Mouse (Mus musculus) lung, embryonic 15.5 days (tissue): Measurements from ENCODE around the gene Gm15517. TPM values are rescaled to one million over a fixed set of nuclear protein-coding genes. Genes with fewer than 3 reads are reported as not detected.
"Not testable (repeated sequence)": the region's sequence is repeated elsewhere in the genome, so short reads cannot be mapped to it uniquely, and the experiment has no call there.

Experiments used
- ATAC-seq: fragments of 200-750 bp; cut with Nextera tagmentation; 2 replicates; pipeline ENCODE4 v1.8.0; 2017; ENCODE audit warnings: moderate number of reproducible peaks, borderline replicate concordance; ENCODE audit not compliant: low FRiP score, low TSS enrichment; ENCODE audit errors: extremely low read depth
- H3K27ac ChIP-seq: fragments of 300-500 bp; sonication (generic); 2 replicates; pipeline ENCODE4 v1.5.1; 2015; ENCODE audit warnings: moderate library complexity, mild to moderate bottlenecking, inconsistent platforms
- H3K27me3 ChIP-seq: fragments of 300-500 bp; sonication (generic); 2 replicates; pipeline ENCODE4 v1.6.1; 2015; ENCODE audit warnings: inconsistent platforms
- H3K36me3 ChIP-seq: fragments of 300-500 bp; sonication (generic); 2 replicates; pipeline ENCODE4 v1.6.1; 2015; ENCODE audit warnings: inconsistent platforms
- H3K4me1 ChIP-seq: fragments of 300-500 bp; sonication (generic); 2 replicates; pipeline ENCODE4 v1.6.1; 2015; ENCODE audit warnings: inconsistent platforms
- H3K4me2 ChIP-seq: fragments of 300-500 bp; sonication (generic); 2 replicates; pipeline ENCODE4 v1.6.1; 2015; ENCODE audit warnings: inconsistent platforms, mild to moderate bottlenecking, moderate library complexity
- H3K4me3 ChIP-seq: fragments of 300-500 bp; sonication (generic); 2 replicates; pipeline ENCODE4 v1.5.1; 2015; ENCODE audit warnings: mild to moderate bottlenecking, inconsistent platforms
- H3K9ac ChIP-seq: fragments of 300-500 bp; sonication (generic); 2 replicates; pipeline ENCODE4 v1.6.1; 2015; ENCODE audit warnings: inconsistent platforms
- H3K9me3 ChIP-seq: fragments of 300-500 bp; sonication (generic); 2 replicates; pipeline ENCODE4 v1.6.1; 2016; ENCODE audit warnings: inconsistent platforms
- WGBS: fragments of 180-500 bp; shearing (Covaris S2); methylation state at CpG from one replicate; pipeline ENCODE4 v1.1.7; 2015; 5-methylcytosine and 5-hydroxymethylcytosine counted together
- polyA plus RNA-seq: library from polyadenylated mRNA; unstranded; fragments of >200 nt; fragmentation: Nextera tagmentation; extraction: Ambion mirVana; gene quantifications from 2 replicates; pipeline ENCODE4 v1.2.1, GENCODE M21; 2015

Gm15517 gene
- polyA plus RNA-seq, 1 experiment from 2014 or later, result not detected

GRCm38 (mm10) chr7:44247971-44248370 lies 13.3 kb upstream of the Gm15517 start:
- H3K36me3 ChIP-seq, result peaks cover 42% of the 10 kb centered on the region
- WGBS, result 75% methylated on average over 2 of the region's 2 CpGs
- peak overlapping the region; percentile 91; the same call in 1 of the 2 replicates for H3K9ac ChIP-seq
- peak overlapping the region; percentile 63 for H3K4me2 ChIP-seq
- H3K4me3 ChIP-seq, result peak overlapping the region; percentile 99
- H3K27me3 ChIP-seq, result no peaks in the 10 kb centered on the region
- no peaks in the 10 kb centered on the region for H3K9me3 ChIP-seq
- H3K4me1 ChIP-seq, result peaks cover 19% of the 10 kb centered on the region
- no peak overlapping the region for H3K27ac ChIP-seq
- ATAC-seq, result no peak

GRCm38 (mm10) chr7:44249248-44249647 lies 12.0 kb upstream of the Gm15517 start:
- Histone ChIP-seq H3K36me3 (peaks cover 44% of the 10 kb centered on the region), H3K9ac (no peak overlapping the region), H3K4me1 (peaks cover 19% of the 10 kb centered on the region), H3K27me3 (no peaks in the 10 kb centered on the region), H3K4me2 (no peak overlapping the region), H3K27ac (no peak overlapping the region), H3K9me3 (no peaks in the 10 kb centered on the region), H3K4me3 (no peak overlapping the region)
- 93% methylated on average over 4 of the region's 4 CpGs for WGBS
- no peak for ATAC-seq

- Histone ChIP-seq H3K4me1 (peaks cover 12% of the 10 kb centered on the region), H3K36me3 (peaks cover 44% of the 10 kb centered on the region)
- not testable (repeated sequence) for H3K9ac ChIP-seq, H3K9me3 ChIP-seq, H3K4me2 ChIP-seq, H3K27me3 ChIP-seq, ATAC-seq, H3K4me3 ChIP-seq, H3K27ac ChIP-seq
- 83% methylated on average over 17 of the region's 17 CpGs for WGBS
Observed at GRCm38 (mm10) chr7:44250732-44251275, 10.4 kb upstream of the Gm15517 start.

- H3K27me3 ChIP-seq, result no peaks in the 10 kb centered on the region
- 0 out of 2 replicates have a peak, but pooled peaks have one; percentile 3 for ATAC-seq
- H3K4me3 ChIP-seq, result no peak overlapping the region
- no peak overlapping the region for H3K9ac ChIP-seq
- no peaks in the 10 kb centered on the region for H3K9me3 ChIP-seq
- no peak overlapping the region for H3K4me2 ChIP-seq
- peaks cover 40% of the 10 kb centered on the region for H3K36me3 ChIP-seq
- no peak overlapping the region for H3K27ac ChIP-seq
- H3K4me1 ChIP-seq, result peaks cover 4% of the 10 kb centered on the region
- WGBS, result 59% methylated on average over 15 of the region's 15 CpGs
Observed at GRCm38 (mm10) chr7:44253023-44253616, 8.1 kb upstream of the Gm15517 start.

GRCm38 (mm10) chr7:44254930-44255329 lies 6.3 kb upstream of the Gm15517 start:
- H3K9me3 ChIP-seq, result no peaks in the 10 kb centered on the region
- WGBS, result 68% methylated on average over 6 of the region's 6 CpGs
- no peak overlapping the region for H3K4me3 ChIP-seq
- no peak overlapping the region for H3K4me2 ChIP-seq
- no peaks in the 10 kb centered on the region for H3K27me3 ChIP-seq
- no peak overlapping the region for H3K9ac ChIP-seq
- no peak for ATAC-seq
- H3K36me3 ChIP-seq, result peaks cover 24% of the 10 kb centered on the region
- H3K27ac ChIP-seq, result no peak overlapping the region
- no peaks in the 10 kb centered on the region for H3K4me1 ChIP-seq

- Histone ChIP-seq H3K27ac (no peak within 1 kb of the TSS), H3K27me3 (peaks cover 7% of the 10 kb centered on the region; the same call in 1 of the 2 replicates), H3K4me2 (no peak within 1 kb of the TSS), H3K36me3 (peaks cover 9% of the 10 kb centered on the region), H3K9ac (no peak within 1 kb of the TSS), H3K9me3 (no peaks in the 10 kb centered on the region), H3K4me1 (no peaks in the 10 kb centered on the region), H3K4me3 (no peak within 1 kb of the TSS)
- WGBS, result 87% methylated on average over 4 of the region's 4 CpGs
- no peak for ATAC-seq
Observed at GRCm38 (mm10) chr7:44257278-44257677, 4.0 kb upstream of the Gm15517 start, which contains the start of gene Acp4. Gene Acp4, minus strand, starts transcription at chr7:44257378.

GRCm38 (mm10) chr7:44260410-44260809 lies 837 bp upstream of the Gm15517 start:
- Histone ChIP-seq H3K27ac (no peak overlapping the region), H3K27me3 (peaks cover 26% of the 10 kb centered on the region), H3K4me3 (no peak overlapping the region), H3K9ac (no peak overlapping the region), H3K4me2 (no peak overlapping the region), H3K4me1 (peaks cover 5% of the 10 kb centered on the region; the same call in 1 of the 2 replicates), H3K9me3 (no peaks in the 10 kb centered on the region), H3K36me3 (no peaks in the 10 kb centered on the region)
- 66% methylated on average over 6 of the region's 6 CpGs for WGBS
- no peak for ATAC-seq

GRCm38 (mm10) chr7:44262791-44263643 lies 1.8 kb downstream of the Gm15517 start:
- peak; percentile 60 for ATAC-seq
- Histone ChIP-seq H3K36me3 (no peaks in the 10 kb centered on the region), H3K4me1 (peaks cover 5% of the 10 kb centered on the region; the same call in 1 of the 2 replicates), H3K9ac (no peak overlapping the region), H3K4me3 (0 out of 2 replicates have a peak overlapping the region, but pooled peaks have one; percentile 10), H3K9me3 (no peaks in the 10 kb centered on the region), H3K27ac (no peak overlapping the region), H3K4me2 (peak overlapping the region; percentile 48), H3K27me3 (peaks cover 26% of the 10 kb centered on the region)
- 4% methylated on average over 34 of the region's 34 CpGs for WGBS

GRCm38 (mm10) chr7:44268117-44268516 lies 6.9 kb downstream of the Gm15517 start:
- no peaks in the 10 kb centered on the region for H3K36me3 ChIP-seq
- WGBS, result 81% methylated on average over 11 of the region's 11 CpGs
- peaks cover 20% of the 10 kb centered on the region for H3K27me3 ChIP-seq
- H3K27ac ChIP-seq, result no peak overlapping the region
- H3K9ac ChIP-seq, result no peak overlapping the region
- ATAC-seq, result no peak
- no peak overlapping the region for H3K4me2 ChIP-seq
- H3K4me3 ChIP-seq, result no peak overlapping the region
- no peaks in the 10 kb centered on the region for H3K9me3 ChIP-seq
- H3K4me1 ChIP-seq, result peaks cover 2% of the 10 kb centered on the region; the same call in 1 of the 2 replicates

GRCm38 (mm10) chr7:44269397-44269796 lies 8.2 kb downstream of the Gm15517 start:
- Histone ChIP-seq H3K36me3 (no peaks in the 10 kb centered on the region), H3K4me2 (no peak overlapping the region), H3K9ac (no peak overlapping the region), H3K4me1 (no peaks in the 10 kb centered on the region), H3K4me3 (no peak overlapping the region), H3K27me3 (peaks cover 18% of the 10 kb centered on the region), H3K9me3 (no peaks in the 10 kb centered on the region), H3K27ac (no peak overlapping the region)
- ATAC-seq, result no peak
- WGBS, result 77% methylated on average over 2 of the region's 2 CpGs

- H3K27me3 ChIP-seq, result peaks cover 21% of the 10 kb centered on the region
Observed at GRCm38 (mm10) chr7:44271309-44271708, 10.1 kb downstream of the Gm15517 start.

GRCm38 (mm10) chr7:44272546-44272945 lies 11.3 kb downstream of the Gm15517 start:
- Histone ChIP-seq H3K4me2 (no peak overlapping the region), H3K4me3 (no peak overlapping the region), H3K9me3 (no peaks in the 10 kb centered on the region), H3K27ac (no peak overlapping the region), H3K9ac (no peak overlapping the region), H3K27me3 (peaks cover 21% of the 10 kb centered on the region), H3K36me3 (no peaks in the 10 kb centered on the region), H3K4me1 (no peaks in the 10 kb centered on the region)
- 76% methylated on average over 7 of the region's 7 CpGs for WGBS
- no peak for ATAC-seq

More at GRCm38 (mm10) chr7:44271309-44271708, 10.1 kb downstream of the Gm15517 start:
- Histone ChIP-seq H3K9ac (no peak overlapping the region), H3K4me1 (no peaks in the 10 kb centered on the region), H3K9me3 (no peaks in the 10 kb centered on the region), H3K4me2 (no peak overlapping the region), H3K4me3 (no peak overlapping the region), H3K27ac (no peak overlapping the region), H3K36me3 (no peaks in the 10 kb centered on the region)
- WGBS, result 68% methylated on average over 2 of the region's 2 CpGs
- no peak for ATAC-seq
